Mouse (Mus musculus): Measurements from ENCODE around the gene Gm15517. TPM values are rescaled to one million over a fixed set of nuclear protein-coding genes. Genes with fewer than 3 reads are reported as not detected.

Gene Gm15517
- polyA plus RNA-seq (2015; fragmentation: Illumina TruSeq; extraction: RNeasy Lipid Tissue Mini Kit (QIAGEN cat#74804); ENCODE audit: low read depth, low replicate concordance), result not detected

DNA sequence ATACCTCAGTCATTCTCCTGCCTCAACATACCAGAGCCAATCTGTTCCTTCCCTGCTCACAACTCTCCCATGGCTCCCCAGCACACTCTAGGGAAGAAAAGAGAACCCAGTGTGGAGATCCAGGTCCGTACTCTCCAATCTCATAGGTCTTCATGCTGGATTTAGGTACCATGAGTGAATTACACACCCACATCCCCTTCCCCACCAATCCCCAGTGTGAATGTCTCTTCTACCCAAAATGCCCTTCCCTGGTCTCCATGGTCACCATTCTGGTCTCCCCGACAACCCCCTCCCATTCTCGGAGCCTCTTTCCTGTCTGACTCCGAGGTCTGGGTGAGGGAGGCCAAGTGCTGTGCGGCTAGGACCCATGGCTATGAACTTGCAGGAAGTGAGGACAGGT, at the start of gene Gm15517:
Gene Gm15517 (plus strand): TSS at position 301 of the 400 bp plus-strand sequence.

DNA sequence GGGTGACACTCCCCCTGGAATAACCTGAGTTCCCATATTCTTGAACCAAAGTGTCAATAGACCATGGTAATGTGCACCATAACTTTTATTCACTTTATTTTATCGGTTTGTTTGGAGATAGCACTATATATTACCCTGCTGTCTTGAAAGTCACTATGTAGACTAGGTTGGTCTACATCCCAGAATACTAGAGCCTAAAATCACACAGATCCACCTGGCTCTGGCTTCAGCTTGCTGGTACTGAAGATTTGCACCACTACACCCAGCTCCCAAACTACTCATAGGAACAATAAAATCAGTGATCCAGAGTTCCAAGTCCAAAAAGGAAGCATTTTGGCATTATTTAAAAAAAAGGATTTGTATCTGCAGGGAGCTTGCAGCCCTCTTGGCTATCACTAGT, 45.6 kb upstream of the Gm15517 start, which contains the start of gene Klk1b5:
Gene Klk1b5 (plus strand): TSS at position 301 of the 400 bp plus-strand sequence.

DNA sequence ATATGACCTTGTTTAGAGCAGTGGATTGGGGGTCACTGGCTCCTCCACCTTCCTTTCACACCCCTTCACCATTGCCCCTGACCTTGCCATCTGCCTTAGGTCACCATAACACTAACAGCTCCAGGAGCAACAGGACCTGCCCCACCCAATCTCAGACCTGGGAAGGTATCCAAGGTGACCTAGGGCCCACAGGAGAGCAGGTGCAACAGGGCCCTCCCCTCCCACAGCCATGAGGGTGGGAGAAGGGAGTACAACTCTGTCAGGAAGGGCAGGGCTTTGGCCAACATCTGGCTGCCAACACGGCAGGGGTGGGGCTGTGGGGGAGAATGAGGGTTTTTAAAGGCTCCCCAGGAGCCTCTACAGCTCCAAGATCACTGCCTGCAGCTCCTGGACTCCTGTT, 36.2 kb upstream of the Gm15517 start, which contains the start of gene Klk1:
Gene Klk1 (plus strand): TSS at position 285 of the 400 bp plus-strand sequence.

DNA sequence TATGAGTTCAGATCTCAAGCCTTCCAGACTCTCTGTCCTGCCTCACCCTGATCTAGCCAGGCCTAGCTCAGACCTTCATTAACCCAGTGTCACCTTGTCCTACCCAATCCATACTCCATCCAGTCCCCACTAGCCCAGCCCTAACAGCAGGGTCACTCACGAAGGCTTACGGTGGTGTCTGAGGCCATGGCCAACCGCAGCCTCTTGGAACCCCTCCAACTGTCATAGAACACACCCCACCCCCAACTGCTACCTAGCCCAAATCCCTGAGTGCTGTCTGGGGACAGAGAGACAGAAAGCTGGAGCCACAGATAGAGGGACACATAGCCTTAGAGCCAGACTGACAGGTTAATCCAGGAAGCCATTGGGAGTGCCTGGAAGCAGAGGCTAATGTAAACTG, 25.3 kb upstream of the Gm15517 start, which contains the start of gene Gm36864:
Gene Gm36864 (plus strand): TSS at position 269 of the 400 bp plus-strand sequence.

DNA sequence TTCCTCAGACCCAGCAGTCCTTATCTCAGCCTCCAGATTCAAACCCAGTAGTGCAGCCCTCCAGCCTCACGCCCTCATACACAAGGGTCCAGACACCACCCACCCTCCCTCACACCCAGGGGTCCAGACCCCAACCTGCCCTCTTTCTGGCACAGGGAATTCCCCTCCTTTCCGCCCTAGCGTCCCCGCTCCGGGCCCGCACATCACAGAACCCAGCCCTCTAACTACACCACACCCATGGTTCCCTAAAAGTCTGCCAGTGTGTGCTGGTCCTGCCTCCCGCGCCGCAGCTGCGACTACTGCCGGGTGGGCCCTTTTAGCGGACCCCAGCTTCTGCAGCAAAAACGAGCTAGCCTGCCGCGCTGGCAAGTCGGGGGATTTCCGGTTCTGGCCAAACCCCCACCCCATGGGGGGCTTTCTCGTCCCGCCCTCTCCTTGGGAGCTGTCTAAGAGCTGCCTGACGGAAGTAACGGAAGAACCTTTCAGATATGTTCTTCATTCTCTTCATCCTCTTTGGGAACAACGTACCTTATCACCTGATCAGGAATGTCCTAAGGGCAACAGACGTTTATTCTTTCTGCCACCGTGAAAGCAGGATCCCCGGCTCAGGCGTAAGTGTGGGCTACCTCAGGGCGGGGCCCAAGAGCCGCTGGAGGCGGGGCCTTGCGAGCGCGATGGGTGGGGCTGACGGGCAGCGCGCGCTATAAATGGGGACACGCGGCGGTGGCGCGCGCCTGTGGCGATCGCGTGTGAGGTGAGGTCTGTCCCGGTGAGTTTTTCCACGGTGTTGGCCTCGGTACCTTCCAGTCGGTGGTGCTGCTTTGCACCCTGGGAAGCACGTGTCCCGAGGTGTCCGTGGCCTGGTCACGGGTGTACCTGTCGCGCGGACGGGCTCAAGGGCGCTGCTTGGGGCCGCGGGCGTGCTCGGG, 14.9 kb upstream of the Gm15517 start, which contains the start of the genes 1700028J19Rik and 2410002F23Rik:
Gene 1700028J19Rik (minus strand): TSS at position 641 of the 929 bp plus-strand sequence.
Gene 2410002F23Rik (plus strand): TSS at position 668 of the 929 bp plus-strand sequence.

DNA sequence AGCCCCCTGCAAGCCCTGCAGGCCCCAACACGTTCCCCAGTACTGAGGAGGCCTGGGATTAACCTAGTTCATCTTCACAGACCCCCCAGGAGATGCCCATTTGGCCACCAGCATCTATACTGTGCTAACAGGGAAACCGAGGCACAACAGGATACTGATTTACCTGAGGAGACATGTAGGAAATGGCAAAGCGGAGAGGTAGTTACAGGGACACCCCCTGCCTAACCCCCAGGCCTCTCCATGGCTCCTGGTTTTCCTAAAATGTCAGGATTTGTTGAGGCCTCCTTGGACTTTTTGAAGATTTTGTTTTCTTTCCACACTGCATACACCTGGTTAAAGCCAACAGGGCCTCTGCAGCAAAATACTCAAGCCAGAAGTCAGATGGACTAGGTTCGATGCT, 4.0 kb upstream of the Gm15517 start, which contains the start of gene Acp4:
Gene Acp4 (minus strand): TSS at position 101 of the 400 bp plus-strand sequence.

DNA sequence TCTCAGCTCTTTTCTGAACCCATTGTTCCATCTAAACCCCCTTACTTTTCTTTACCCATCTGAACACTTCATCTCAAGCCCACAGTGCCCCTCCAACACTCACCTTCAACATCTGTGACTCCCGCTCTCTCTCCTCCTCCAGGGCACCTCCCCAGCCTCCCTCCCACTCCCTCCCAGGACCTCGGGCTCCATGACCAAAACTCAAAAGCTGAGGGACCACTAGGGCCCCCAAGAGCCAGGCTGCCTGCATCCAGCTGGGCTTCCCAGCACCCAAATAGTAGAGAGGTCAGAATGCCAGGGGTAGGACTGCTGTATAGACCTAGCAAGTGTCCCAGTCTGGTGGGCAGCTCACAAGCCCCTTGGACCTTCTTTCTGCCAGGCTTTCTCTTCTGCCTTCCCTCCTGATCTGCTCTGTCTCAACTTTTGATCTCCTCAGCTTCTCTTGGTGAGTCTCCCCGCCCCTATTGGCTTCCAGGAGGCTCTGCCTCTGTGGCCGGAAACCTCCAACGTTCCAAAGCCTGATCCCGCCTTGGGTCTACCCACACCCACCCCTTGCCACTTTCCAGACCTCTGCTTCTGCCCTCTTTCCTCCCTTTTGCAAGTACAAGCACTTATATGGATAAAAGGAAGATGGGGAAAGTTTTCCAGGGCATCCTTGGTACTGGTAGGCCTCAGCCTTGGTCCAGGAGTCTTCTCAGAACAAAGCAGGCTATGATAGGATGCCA, 45.4 kb downstream of the Gm15517 start, which contains the start of gene Clec11a:
Gene Clec11a (minus strand): TSS at position 387 of the 725 bp plus-strand sequence.

DNA sequence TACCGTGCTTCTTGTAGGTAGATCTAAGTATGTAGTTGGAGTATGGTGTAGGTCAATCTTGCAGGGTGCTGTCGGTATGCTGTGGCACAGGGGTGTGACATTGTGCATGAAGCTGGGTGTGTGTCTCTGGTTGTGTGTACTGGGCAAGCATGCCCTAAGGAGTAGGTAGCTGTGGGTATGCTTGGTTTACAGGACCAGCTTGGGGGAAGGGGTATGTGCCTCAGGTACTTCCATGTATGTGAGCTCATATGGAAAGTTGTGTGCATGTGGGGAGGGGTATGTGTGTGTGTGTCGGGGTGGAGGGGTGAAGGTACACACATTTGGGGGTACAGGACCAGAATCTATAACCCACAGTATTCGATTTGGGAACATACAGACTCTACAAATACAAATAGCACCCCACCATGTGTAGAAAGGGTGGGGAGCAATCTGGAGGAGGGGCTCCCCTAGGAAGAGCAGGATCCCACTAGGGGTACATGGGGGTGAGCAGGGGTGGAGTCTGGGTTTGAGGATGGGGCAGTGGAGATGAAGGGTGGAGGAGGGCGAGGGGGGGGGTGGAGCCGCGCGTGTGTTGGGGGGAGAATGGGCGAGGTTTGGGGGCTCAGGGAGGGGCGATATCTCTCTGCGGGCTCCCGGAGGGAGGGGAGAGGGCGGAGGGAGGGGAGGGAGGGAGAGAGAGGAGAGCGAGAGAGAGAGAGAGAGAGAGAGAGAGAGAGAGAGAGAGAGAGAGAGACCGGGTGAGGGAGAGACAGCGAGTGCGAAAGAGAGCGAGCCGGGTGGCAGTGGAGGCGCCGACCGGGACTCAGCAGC, 48.4 kb downstream of the Gm15517 start, which contains the start of gene Shank1:
Gene Shank1 (plus strand): TSS at position 779 of the 810 bp plus-strand sequence.

Other genes starting within 250 kb of the Gm15517 start
- not detected for gene Klk1b26, start 249.3 kb upstream of the Gm15517 start, polyA plus RNA-seq (2015; fragmentation: Illumina TruSeq; extraction: RNeasy Lipid Tissue Mini Kit (QIAGEN cat#74804); ENCODE audit: low read depth, low replicate concordance)
- gene Klk1b27, start 209.2 kb upstream of the Gm15517 start, polyA plus RNA-seq (2015; fragmentation: Illumina TruSeq; extraction: RNeasy Lipid Tissue Mini Kit (QIAGEN cat#74804); ENCODE audit: low read depth, low replicate concordance), result not detected
- not detected for gene Klk1b21, start 159.1 kb upstream of the Gm15517 start, polyA plus RNA-seq (2015; fragmentation: Illumina TruSeq; extraction: RNeasy Lipid Tissue Mini Kit (QIAGEN cat#74804); ENCODE audit: low read depth, low replicate concordance)
- gene Klk1b22, start 148.8 kb upstream of the Gm15517 start, polyA plus RNA-seq (2015; fragmentation: Illumina TruSeq; extraction: RNeasy Lipid Tissue Mini Kit (QIAGEN cat#74804); ENCODE audit: low read depth, low replicate concordance), result not detected
- not detected for gene Klk1b16, start 124.7 kb upstream of the Gm15517 start, polyA plus RNA-seq (2015; fragmentation: Illumina TruSeq; extraction: RNeasy Lipid Tissue Mini Kit (QIAGEN cat#74804); ENCODE audit: low read depth, low replicate concordance)
- not detected for gene Klk1b24, start 73.2 kb upstream of the Gm15517 start, polyA plus RNA-seq (2015; fragmentation: Illumina TruSeq; extraction: RNeasy Lipid Tissue Mini Kit (QIAGEN cat#74804); ENCODE audit: low read depth, low replicate concordance)
- gene Klk1b3, start 63.3 kb upstream of the Gm15517 start, polyA plus RNA-seq (2015; fragmentation: Illumina TruSeq; extraction: RNeasy Lipid Tissue Mini Kit (QIAGEN cat#74804); ENCODE audit: low read depth, low replicate concordance), result not detected
- gene Klk1b4, start 54.0 kb upstream of the Gm15517 start, polyA plus RNA-seq (2015; fragmentation: Illumina TruSeq; extraction: RNeasy Lipid Tissue Mini Kit (QIAGEN cat#74804); ENCODE audit: low read depth, low replicate concordance), result not detected
- gene Klk1b5, start 45.5 kb upstream of the Gm15517 start, polyA plus RNA-seq (2015; fragmentation: Illumina TruSeq; extraction: RNeasy Lipid Tissue Mini Kit (QIAGEN cat#74804); ENCODE audit: low read depth, low replicate concordance), result not detected
- gene Klk1, start 36.1 kb upstream of the Gm15517 start, polyA plus RNA-seq (2015; fragmentation: Illumina TruSeq; extraction: RNeasy Lipid Tissue Mini Kit (QIAGEN cat#74804); ENCODE audit: low read depth, low replicate concordance), result not detected
- not detected for gene Gm36864, start 25.3 kb upstream of the Gm15517 start, polyA plus RNA-seq (2015; fragmentation: Illumina TruSeq; extraction: RNeasy Lipid Tissue Mini Kit (QIAGEN cat#74804); ENCODE audit: low read depth, low replicate concordance)
- gene 1700028J19Rik, start 14.8 kb upstream of the Gm15517 start, polyA plus RNA-seq (2015; fragmentation: Illumina TruSeq; extraction: RNeasy Lipid Tissue Mini Kit (QIAGEN cat#74804); ENCODE audit: low read depth, low replicate concordance), result 1.4 TPM
- gene 2410002F23Rik, start 14.7 kb upstream of the Gm15517 start, polyA plus RNA-seq (2015; fragmentation: Illumina TruSeq; extraction: RNeasy Lipid Tissue Mini Kit (QIAGEN cat#74804); ENCODE audit: low read depth, low replicate concordance), result 69.9 TPM
- not detected for gene Acp4, start 4.1 kb upstream of the Gm15517 start, polyA plus RNA-seq (2015; fragmentation: Illumina TruSeq; extraction: RNeasy Lipid Tissue Mini Kit (QIAGEN cat#74804); ENCODE audit: low read depth, low replicate concordance)
- 3.5 TPM for gene Clec11a, start 45.5 kb downstream of the Gm15517 start, polyA plus RNA-seq (2015; fragmentation: Illumina TruSeq; extraction: RNeasy Lipid Tissue Mini Kit (QIAGEN cat#74804); ENCODE audit: low read depth, low replicate concordance)
- 128 TPM for gene Shank1, start 48.8 kb downstream of the Gm15517 start, polyA plus RNA-seq (2015; fragmentation: Illumina TruSeq; extraction: RNeasy Lipid Tissue Mini Kit (QIAGEN cat#74804); ENCODE audit: low read depth, low replicate concordance)
- gene Syt3, start 122.7 kb downstream of the Gm15517 start, polyA plus RNA-seq (2015; fragmentation: Illumina TruSeq; extraction: RNeasy Lipid Tissue Mini Kit (QIAGEN cat#74804); ENCODE audit: low read depth, low replicate concordance), result 52.4 TPM
- 2.1 TPM for gene 1700008O03Rik, start 124.4 kb downstream of the Gm15517 start, polyA plus RNA-seq (2015; fragmentation: Illumina TruSeq; extraction: RNeasy Lipid Tissue Mini Kit (QIAGEN cat#74804); ENCODE audit: low read depth, low replicate concordance)
- gene Lrrc4b, start 167.6 kb downstream of the Gm15517 start, polyA plus RNA-seq (2015; fragmentation: Illumina TruSeq; extraction: RNeasy Lipid Tissue Mini Kit (QIAGEN cat#74804); ENCODE audit: low read depth, low replicate concordance), result 115 TPM
- gene Aspdh, start 203.9 kb downstream of the Gm15517 start, polyA plus RNA-seq (2015; fragmentation: Illumina TruSeq; extraction: RNeasy Lipid Tissue Mini Kit (QIAGEN cat#74804); ENCODE audit: low read depth, low replicate concordance), result 4.1 TPM
- 128 TPM for gene Josd2, start 206.5 kb downstream of the Gm15517 start, polyA plus RNA-seq (2015; fragmentation: Illumina TruSeq; extraction: RNeasy Lipid Tissue Mini Kit (QIAGEN cat#74804); ENCODE audit: low read depth, low replicate concordance)
- 221 TPM for gene Emc10, start 235.1 kb downstream of the Gm15517 start, polyA plus RNA-seq (2015; fragmentation: Illumina TruSeq; extraction: RNeasy Lipid Tissue Mini Kit (QIAGEN cat#74804); ENCODE audit: low read depth, low replicate concordance)
- 11.4 TPM for gene Fam71e1, start 235.1 kb downstream of the Gm15517 start, polyA plus RNA-seq (2015; fragmentation: Illumina TruSeq; extraction: RNeasy Lipid Tissue Mini Kit (QIAGEN cat#74804); ENCODE audit: low read depth, low replicate concordance)